Mouse (Mus musculus) CD4-positive, CD25-positive, alpha-beta regulatory T cell, adult 2 months (primary cell): ENCODE measurements around the gene Coa7.
"Not testable (repeated sequence)": the region's sequence is repeated elsewhere in the genome, so short reads cannot be mapped to it uniquely, and the experiment has no call there.

Source experiments
- DNase-seq: peaks from one replicate; pipeline ENCODE4 v3.0.0-alpha.2; 2012; ENCODE audit warnings: low read depth, low spot score

Coa7 gene

DNA sequence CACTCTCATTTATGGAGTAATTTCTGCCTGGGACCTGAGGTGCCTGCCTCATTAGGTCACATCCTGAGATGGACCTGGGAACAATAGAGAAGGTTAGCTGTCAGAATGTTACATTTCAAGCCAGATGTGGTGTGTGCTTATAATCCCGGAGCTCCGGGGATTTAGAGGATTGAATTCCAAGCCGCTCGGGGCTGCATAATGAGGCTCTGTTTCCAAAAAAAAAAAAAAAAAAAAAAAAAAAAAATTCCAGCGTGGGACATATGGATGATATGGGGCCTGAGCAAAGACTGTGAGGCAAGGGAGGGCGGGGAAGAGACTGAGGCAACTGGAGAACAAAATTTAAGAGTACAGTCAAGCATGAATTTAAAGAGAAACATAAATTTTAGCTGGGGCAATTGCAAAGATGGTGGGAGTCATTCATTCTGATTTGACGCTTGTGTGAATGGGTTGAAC lies 16.7 kb downstream of the Coa7 start:
- DNase-seq, result no peak

DNA sequence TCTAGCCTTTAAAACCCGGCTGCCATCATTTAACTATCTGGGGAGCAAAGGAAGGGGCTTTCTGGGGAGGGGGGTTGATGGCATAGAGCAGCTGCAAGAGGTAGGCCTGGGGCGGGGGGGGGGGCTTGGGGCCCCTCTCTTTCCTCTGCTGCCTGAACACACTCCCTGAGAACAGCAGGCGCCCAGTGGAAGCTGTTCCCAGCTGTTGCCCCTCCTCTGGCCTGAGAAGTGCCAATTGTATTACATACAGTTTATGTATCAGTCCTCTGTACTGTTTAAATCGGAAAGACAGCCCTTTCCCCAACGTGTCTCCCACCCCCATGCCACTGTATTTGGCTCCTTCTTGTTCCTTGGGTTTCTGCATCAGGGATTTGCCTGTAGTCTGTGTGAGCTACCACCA lies 17.9 kb downstream of the Coa7 start:
- no peak for DNase-seq

DNA sequence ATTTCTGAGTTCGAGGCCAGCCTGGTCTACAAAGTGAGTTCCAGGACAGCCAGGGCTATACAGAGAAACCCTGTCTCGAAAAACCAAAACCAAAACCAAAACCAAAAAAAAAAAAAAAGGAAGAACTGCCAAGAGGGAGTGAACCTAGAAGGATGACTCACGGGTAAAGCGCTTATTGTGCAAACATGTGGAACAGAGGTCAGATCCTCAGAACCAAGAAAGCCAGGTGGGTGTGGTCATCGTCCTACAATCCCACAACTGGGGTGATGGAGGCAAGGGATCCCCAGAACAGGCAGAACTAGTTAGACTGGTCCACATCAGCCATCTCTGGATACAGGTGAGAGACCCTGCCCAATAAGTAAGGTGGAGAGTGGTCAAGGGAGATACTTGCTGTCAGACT lies 19.2 kb downstream of the Coa7 start:
- DNase-seq, result no peak

DNA sequence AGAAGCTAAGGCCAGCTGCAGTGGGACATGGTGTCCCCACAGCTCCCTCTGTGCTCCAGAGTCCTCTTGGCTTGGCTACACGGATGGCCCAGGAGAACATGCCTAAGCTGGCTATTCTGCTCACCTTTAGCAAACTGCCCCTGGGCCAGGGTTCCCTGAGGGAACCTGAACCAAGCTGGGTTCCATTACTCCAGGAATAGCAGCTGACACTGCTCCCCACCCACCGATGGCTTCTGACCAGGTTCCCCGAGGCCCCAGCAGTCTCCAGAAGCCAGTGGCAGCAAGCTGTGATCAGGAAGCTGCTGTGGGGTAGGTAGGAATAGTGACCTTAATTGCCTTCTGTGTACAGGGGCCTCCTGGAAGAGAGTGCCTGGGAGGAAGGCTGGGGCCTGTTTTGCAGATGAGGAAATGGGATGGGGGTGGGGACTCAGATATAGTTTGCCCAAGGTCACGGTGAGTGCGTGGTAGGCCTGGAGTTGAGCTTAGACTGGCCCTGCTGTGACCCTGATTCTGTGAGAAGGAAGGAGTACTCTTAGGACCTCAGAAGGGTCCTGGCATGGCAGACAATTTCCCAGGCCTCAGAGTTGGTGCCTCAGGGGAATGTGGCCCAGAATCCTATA lies 20.4 kb downstream of the Coa7 start:
- DNase-seq, result no peak

DNA sequence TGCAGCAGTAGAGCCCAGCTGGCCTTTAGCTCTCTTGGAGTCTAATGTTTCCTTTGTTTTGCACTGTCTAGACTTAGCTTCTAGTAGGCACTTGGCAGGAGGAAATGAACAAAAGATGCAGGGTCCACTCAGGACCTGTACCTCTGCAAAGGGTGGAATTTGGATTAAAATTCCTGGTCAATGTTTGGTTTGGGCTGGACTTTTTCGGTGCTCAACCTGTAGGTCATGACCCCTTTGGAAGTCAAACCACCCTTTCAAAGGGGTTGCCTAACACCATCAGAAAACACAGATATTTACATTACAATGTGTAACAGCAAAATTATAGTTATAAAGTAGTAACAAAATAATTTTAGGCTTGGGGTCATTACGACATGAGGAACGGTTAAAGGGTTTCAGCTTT lies 21.1 kb downstream of the Coa7 start:
- DNase-seq, result no peak

DNA sequence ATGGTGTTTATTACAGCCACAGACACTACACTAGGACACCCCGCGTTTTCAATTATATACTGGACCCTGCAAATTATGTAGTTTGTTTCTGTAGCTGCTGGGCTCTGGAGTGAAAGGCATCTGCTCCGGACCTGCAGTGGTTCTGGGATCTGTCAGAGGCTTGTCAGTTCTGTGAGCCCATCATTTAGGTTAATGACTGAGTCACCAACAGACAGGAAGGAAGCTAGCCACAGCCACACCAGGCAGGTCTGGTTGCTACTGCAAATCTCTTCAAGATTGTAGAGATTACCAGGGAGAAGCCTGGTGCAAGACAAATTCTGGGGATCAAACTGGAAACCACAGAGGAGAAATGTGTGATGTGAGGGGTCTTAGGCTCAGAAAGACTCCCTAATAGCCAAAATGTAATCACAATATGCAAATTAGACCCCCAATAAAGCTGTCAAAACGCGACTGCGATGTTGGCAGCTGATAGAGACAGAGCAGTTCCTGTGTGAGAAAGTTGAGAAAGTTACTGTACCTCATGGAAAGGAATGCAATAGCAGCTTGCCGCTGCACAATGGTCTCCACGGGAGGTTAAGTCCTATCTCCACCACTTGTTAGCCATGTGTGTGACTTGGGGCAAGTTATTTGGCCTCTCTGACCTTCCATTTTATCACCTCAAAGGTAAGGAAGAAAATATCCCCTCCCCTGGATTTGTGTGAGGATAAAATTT lies 22.1 kb downstream of the Coa7 start:
- DNase-seq, result peak; percentile 42

DNA sequence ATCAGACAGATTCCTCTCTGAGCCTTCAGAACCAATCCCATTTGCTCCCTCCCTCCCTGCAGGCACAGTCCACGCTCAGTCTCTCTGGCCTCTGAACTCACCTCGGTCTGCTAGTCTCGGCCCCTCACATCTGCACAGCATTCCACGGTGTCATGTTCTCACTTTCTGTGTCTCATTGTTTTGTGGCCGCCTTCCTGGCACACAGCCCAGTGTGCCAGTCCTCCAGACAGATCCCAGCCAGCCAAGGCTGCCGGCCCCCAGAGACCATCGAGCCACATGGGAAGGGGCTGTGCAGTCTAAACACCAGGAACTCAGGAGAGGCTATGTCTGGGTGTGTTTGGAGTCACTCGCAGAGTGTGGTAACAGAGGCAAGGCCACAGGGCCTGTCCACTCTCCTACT lies 22.9 kb downstream of the Coa7 start:
- no peak for DNase-seq

DNA sequence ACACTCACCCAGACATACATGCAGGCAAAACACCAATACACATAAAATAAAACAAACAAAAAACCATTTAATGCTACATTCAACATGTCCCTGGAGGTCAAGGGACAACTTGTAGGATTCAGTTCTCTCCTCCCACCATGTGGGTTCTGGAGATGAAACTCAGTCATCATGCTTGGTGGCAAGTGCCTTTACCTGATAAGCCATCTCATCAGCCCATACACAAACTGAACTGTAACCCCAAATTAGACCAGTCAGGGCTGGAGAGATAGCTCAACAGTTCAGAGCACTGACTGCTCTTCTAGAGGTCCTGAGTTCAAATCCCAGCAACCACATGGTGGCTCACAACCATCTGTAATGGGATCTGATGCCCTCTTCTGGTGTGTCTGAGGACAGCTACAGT lies 25.7 kb downstream of the Coa7 start:
- not testable (repeated sequence) for DNase-seq

DNA sequence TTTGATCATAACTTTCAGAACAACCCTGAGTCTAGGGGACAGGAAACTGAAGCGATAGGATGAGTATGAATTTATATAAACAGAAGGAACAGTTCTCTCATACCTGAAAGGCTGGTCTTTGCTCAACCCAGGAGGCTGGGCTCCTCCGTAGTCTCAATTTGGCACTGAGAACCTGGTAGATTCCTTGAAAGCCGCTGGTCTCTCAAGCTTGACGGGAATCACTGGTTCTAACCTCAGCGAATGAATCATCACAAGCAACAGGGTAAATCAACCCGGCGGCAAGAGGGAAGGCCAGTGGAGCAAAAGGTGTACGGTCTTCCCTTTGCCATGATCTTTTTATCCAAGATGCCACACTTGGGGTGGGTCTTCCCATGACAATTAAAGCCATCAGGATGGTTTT lies 29.5 kb downstream of the Coa7 start:
- DNase-seq, result no peak

DNA sequence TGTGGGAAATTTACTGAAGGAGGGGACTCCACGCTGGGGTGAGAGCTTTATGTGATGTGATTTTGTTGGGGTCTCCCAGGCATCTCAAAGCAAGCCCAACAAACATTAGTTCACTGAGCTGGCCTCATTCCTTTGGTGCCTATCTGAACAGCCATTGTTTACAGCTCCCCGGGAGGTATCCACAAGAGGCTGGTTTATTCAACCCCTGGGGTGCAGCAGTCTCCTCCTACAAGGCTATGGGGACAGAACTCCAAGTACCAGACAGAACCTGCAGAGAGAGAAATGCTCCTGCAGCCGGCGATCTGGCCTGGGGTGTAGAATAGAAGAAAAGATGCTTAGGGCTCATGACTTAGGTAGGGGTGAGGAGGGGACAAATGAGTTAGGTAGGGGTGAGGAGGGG lies 30.6 kb downstream of the Coa7 start:
- no peak for DNase-seq

DNA sequence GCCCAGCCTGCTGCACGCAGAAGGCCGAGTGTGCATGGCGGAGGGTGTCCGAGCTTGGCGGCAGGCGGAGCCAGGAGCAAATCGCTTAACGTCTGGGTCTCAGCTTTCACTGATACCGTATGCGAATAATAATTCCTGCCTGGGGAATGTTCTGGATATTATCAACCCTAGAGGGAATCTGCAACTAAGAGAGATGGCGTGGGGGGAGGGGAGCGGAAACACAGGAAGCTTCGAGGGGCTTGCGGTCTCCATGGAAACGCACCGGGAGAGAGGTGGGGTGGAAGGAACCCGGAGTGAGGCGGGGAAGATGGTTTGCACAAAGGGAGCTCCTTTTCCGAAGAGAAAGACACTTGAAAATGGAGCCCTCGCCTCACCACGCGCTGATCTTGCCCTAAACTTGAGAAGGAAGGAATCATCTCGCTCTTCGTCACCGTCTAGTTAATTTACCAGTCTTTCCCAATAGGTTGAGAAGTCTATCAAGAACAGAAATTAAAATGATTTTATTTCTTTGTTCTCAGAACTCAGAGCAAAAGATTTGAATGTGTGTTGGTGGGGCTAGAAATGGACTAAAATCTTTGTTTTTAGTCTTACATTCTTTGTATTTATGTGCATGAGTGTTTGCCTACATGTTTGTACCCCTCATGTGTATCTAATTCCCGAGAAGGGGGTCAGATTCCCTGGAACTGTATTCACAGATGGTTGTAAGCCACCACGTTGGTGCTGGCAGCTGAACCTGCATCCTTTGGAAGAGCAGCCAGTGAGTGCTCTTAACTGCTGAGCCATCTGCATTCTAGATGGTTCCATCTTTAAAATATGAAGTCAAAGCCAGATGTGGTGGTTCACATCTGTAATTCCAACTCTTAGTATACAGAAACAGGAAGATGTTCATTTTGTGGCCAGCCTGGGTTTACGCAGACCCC lies 32.5 kb downstream of the Coa7 start:
- no peak for DNase-seq

DNA sequence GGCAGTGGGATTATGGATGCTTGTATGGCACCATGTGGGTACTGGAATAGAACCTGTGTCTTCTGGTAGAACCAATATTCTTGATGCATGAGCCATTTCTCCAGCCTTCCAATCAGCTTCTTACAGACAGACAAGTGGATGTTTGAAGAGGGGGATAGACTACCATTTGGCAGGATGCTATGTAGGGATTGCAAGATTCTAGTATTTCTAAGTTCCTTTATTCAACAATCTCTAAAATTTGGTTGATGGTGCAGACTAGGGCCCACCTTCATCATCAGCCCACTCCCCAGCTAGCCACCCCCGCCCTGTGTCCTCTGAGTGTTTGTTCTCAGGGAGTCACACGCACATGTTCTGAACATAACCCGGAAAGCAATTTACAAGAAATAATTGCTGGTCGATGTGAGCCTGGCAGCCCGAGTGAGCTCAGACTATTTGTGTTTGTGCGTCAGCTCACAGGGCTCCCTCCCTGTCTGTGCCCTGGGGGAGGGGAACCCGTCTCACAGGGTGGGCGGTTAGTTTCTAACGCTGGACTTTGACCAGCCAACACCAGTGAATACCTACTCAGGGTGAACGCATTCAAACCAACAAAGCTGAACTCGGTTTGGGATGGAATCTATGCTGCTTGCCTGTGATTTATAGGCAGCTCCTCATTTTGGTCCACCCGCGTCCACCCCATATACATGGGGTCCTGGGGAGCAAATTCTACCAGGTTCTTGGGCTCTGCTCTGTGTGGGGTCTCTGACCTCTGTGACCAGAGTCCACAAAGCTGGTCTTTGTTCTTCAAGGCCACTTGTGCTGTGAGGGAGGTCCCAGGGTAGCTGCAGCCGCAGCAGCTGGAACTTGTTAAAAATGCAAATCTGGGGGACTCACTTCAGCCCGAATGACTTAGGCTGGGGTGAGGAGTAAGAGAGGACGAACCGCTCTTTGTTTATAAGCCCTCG lies 34.7 kb downstream of the Coa7 start:
- no peak for DNase-seq

DNA sequence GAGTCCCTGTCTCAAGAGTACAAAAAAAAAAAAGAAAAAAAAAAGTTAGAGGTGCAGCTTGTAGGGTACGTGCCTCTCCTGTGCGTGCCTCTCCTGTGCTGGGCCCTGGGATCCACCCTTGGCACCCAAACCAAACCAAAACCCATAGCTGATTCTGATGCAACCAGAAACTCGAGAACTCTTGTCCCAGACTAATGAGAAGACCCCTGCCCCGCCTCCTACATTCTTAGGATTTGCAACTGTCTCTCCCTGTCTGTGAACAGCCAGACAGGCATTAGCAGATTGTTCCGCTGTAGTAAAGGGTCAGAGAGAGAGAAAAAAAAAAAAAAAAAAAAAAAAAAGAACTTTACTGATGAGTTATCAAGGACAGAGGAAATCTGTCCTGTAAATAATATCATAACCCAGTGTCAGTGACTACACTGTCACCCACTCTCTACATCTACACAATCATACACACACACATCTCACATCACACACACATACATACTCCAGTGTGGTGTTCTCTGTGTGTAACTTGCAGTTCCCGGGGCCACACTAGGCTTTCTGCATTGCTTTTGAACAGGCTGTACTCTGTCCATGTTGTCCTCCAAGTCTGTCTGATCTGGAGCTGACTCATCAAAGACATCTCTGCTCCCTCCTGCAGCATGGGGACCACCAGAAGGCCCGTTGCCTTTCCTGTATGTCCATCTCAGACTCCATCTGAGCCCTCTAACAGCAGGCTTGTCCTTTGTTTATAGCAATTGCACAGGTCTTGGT lies 35.6 kb downstream of the Coa7 start:
- no peak for DNase-seq

DNA sequence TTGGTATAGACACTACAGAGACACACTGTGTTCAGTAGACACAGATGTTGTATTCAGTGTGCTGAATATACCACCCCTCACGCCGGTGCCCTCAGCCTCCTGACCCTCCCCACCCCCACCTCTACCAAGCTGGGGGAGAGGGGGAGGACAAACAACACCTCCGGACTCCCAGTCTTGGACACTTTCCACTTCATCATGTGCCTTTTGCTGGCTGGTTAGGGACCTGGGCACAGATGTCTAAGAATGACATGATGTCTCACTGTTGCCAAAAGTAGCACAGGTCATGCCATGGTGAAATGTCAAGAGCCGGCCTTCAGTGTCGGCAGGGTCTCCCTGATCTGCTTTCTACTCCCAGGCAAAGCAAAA lies 36.2 kb downstream of the Coa7 start:
- no peak for DNase-seq

DNA sequence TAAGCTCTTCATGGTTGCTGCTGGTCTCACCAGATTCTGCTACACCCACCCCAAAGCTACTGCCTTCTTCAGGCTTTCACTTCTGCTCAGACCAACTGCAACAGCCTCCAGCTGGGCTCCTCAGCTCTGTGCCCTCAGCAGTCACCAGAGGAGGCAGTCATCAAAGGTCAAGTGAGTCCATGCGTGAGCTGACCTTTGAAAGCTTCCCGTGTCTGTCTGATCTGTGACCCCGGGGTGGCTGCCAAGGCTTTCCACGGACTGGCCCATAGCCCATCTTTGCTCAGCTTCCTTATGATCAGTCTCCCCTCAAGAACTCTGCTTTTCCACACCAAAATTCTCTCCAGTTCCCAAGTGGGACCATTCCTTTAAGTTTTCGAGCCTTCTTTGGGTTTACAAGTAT lies 41.3 kb downstream of the Coa7 start:
- DNase-seq, result no peak

DNA sequence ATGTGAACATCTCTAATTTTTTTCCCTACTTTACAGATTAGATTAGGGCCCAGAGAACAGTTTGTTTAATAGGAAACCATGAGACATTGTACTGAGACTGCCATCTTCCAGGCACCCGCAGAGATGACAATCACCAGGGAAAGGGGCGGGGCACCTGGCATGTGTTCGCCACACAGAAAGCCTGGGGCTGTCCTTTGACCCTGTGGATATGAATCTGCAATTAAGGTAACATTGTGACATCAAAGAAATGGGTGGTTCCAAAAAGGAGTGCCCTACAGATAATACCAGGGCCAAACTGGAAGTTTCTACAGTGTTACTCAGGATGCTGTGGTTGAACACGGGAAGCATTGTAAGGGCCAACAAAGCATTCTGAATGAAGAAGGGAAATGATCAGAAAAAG lies 42.5 kb downstream of the Coa7 start:
- no peak for DNase-seq

DNA sequence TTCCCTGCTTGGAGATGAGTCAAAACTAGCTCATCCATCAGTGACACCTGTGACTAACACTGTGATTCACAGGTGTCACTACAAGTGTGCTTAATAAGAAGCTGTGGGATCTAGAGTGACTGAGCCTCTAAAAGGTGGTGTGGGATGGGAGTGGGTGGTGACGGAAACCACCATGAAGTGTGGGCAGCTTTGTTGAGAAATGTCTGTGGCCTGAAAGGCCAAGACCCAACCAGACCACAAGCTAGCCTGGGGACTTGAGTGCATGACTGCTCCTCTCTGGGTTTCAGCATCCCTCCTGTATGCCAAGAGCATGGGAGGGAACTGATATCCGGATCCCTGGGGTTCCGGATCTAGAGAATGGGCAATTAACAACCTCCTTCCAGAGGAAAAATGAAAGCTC lies 43.5 kb downstream of the Coa7 start:
- no peak for DNase-seq

DNA sequence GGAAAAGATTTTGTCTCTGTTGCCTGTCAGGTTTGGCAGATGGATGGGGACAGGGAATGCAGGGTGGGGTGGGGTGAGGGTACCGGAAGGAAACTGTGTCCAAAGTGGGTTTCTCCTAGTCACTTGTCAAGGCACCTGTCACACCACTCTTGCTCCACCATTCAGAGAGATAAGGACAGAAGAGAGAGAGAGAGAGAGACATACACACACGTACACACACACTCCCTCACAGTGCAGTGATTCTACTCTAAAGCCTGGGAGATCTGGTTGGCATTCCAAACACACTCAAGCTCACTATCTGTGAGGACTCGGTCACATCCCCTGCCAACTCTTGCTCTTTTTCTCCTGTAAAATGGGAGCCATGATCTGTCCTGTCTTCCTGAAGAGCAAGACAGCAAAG lies 44.2 kb downstream of the Coa7 start:
- no peak for DNase-seq

DNA sequence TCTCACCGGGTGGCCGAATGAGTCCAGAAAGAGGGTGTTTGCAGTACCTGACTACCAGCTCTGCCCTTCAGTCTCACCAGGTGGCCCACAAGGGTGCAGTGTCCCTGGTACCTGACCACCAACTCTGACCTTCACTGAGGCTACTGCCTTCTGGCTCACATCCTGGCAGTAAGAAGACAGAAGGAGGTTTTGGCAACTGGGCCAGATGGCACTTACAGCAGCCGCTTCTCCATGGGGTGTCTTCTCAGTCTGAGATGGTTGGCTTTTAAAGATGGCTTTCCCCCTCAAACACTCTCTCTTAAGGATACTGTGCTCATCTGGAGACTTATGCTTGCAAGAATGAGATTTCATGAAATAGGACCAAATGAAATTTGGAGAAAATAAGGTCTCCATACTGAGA lies 51.5 kb downstream of the Coa7 start:
- DNase-seq, result no peak

DNA sequence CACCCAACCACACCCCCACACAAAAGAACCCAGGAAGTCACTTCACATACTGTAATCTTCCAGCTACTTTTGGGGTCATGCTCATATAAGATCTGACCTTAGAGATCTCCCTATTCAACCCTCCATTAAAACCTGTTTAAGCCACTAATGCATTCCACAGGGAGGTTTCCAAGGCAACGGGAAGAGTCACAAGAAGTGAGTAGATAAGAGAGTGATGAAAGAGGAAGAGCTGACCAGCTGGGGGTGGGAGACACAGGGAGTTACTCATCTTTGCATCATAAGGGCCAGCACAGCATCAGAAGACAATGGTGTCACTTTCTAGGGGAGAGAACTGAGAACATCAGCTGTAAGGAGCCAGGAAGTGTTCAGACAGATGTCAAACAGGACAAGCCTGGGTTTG lies 52.2 kb downstream of the Coa7 start:
- DNase-seq, result no peak

DNA sequence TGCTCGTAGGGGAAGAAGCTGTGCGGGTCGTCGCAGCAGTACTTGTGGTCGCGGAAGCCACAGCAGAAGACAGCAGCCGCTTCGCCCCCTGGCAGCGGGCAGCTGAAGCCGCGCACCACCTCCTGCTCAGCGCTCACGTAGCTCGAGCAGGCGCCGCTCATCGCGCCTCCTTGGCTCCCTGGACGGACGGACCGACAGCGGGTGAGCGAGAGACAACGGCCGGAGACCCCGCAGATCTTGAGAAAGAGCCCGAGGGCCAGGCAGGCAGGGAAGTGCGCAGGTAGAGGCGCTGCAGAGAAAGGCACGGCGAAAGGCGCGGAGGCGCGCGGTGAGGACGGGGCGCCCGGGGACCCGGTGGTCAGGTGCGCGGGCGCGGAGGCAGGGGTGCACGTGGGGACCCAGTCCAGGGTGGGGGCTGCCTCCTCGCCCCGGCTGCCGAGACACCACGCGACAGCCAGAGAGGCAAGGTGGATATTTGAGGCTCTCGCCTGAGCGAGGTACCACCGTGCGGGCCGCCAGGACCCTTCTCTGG lies 55.3 kb downstream of the Coa7 start, which contains the start of gene Shisal2a:
TSS of gene Shisal2a (minus strand) at position 167 of the 532 bp plus-strand sequence.
- DNase-seq, result peak; percentile 16
